ENCODE assay signal across 18 mouse cellular contexts in the genomic region with DNA sequence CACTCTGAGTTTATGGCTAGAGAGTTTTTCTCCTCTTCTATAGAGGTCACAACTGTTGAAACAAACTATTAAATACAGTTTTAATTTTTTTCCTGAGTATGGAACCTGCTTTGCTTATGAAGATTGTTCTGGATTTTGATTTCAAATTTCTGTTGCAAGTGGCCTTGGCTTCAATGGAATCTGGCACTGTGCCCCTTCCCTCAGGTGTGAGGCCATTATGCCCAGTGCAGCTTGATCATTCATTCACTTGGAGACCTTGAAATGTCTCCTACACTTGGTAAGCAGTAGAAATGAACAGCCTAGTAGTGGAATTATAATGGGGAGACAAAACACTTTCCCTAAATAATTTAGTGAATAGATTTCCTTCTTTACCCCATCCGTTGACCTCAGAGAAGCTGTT.
A peak's percentile ranks its signal among the peaks of the same experiment; 100 is the strongest.
DNase-seq lines count a peak whose midpoint lies in the region; ATAC-seq and TF ChIP-seq lines count a peak whose summit lies in the region.
"Had no signal": no experiment of that assay in that cellular context is flagged by ENCODE, and none has a peak within 500 bp of the region (broad histone marks: within the 10 kb centered on the region; RNA-seq: fewer than 3 reads in every experiment).

No protein-coding gene starts in this region.

- no peaks in the 10 kb centered on the region for H3K79me2 ChIP-seq in liver, adult 2 months (ENCODE audit: control insufficient read depth, insufficient read depth, low read length)

- H3K4me1 ChIP-seq in liver, adult 2 months (ENCODE audit: control insufficient read depth, insufficient read depth, low read length), result no peaks in the 10 kb centered on the region
- H3K4me1 ChIP-seq: embryonic facial prominence, embryonic 12.5 days; forebrain, embryonic 15.5 days; heart, embryonic 10.5 days had no signal

- WGBS in liver, adult 2 months, result 93% methylated on average over 1 of the region's 1 CpGs

- H3K27ac ChIP-seq in liver, adult 2 months (replicated peaks; ENCODE audit: insufficient read depth, low read depth, low read length), result no peak overlapping the region
- H3K27ac ChIP-seq: embryonic facial prominence, embryonic 12.5 days; forebrain, embryonic 15.5 days; heart, embryonic 10.5 days had no signal

- H3K9ac ChIP-seq in liver, adult 2 months (ENCODE audit: low read depth, low read length), result no peak overlapping the region
- H3K9ac ChIP-seq: embryonic facial prominence, embryonic 12.5 days; forebrain, embryonic 15.5 days had no signal

- no peaks in the 10 kb centered on the region for H3K36me3 ChIP-seq in liver, adult 2 months (ENCODE audit: control insufficient read depth, insufficient read depth, low read length)
- H3K36me3 ChIP-seq: embryonic facial prominence, embryonic 12.5 days; forebrain, embryonic 15.5 days; heart, embryonic 10.5 days had no signal

- DNase-seq in adrenal gland, adult (ENCODE audit: inconsistent age in 2 of 2, low spot score in 1 of 2), result peak; percentile 36 to 52
- no peak for DNase-seq in adrenal gland, postnatal 4 days (ENCODE audit: low spot score in 2 of 2)
- DNase-seq in cerebellum, postnatal 36 days, result peak; percentile 7 to 14
- no peak for DNase-seq in cerebellum, postnatal 4 days (ENCODE audit: low spot score in 2 of 2)
- peak; percentile 13 for DNase-seq in liver, adult 2 months (ENCODE audit: extremely low read depth, low read depth, low spot score)
- no peak for DNase-seq in liver
- no peak for DNase-seq in embryo, embryonic 10 days (ENCODE audit: low spot score)
- DNase-seq: B cell, adult 2 months; gastrocnemius, postnatal 36 days; heart, adult 18-20 months; heart, postnatal 4 days; kidney, adult 8-10 months had no signal

- no peak overlapping the region for H3K4me3 ChIP-seq in liver, adult 2 months (ENCODE audit: insufficient read depth, low read depth, low read length)
- H3K4me3 ChIP-seq: embryonic facial prominence, embryonic 12.5 days; forebrain, embryonic 15.5 days; heart, embryonic 10.5 days had no signal

- no peaks in the 10 kb centered on the region for H3K27me3 ChIP-seq in liver, adult 2 months (ENCODE audit: control insufficient read depth, insufficient read depth, low read length)
- H3K27me3 ChIP-seq: embryonic facial prominence, embryonic 12.5 days; forebrain, embryonic 15.5 days had no signal

- no peak for TF ChIP-seq CTCF in liver, adult 2 months (IDR thresholded peaks at IDR 0.05; ENCODE audit: low read depth, low read length)

- TF ChIP-seq POLR2A in liver, adult 2 months (IDR thresholded peaks at IDR 0.05; ENCODE audit: extremely low read depth, insufficient read depth, low read length), result no peak

- no peak for ATAC-seq in CD4-positive, CD25-positive, alpha-beta regulatory T cell, adult 4 months
- ATAC-seq: forebrain, embryonic 15.5 days; inflammation-experienced regulatory T-cells, adult 6 months; intestine, postnatal 0 days had no signal

Comparison
In these comparisons a context has a peak if more than half of its experiments do, and no peak if none do; other contexts are left out.
1. DNase-seq: peak in adrenal gland, adult (2 of 2), cerebellum, postnatal 36 days (2 of 2) and liver, adult 2 months (single experiment); none in adrenal gland, postnatal 4 days (0 of 2), cerebellum, postnatal 4 days (0 of 2), liver (single experiment) and embryo, embryonic 10 days (single experiment).